Mouse (Mus musculus) CH12.LX (cell line): Measurements from ENCODE around the gene Pou2f3.

Experiments used
- BHLHE40 ChIP-seq: IDR thresholded peaks from 2 replicates; pipeline ENCODE4 v1.6.1; 2011; ENCODE audit warnings: mild to moderate bottlenecking, low read depth, low read length, improper control_type of control experiment
- EP300 ChIP-seq: IDR thresholded peaks from 2 replicates; pipeline ENCODE4 v1.6.1; 2011; ENCODE audit warnings: low read length, improper control_type of control experiment
- ZNF384 ChIP-seq: IDR thresholded peaks from 2 replicates; pipeline ENCODE4 v1.6.1; 2012; ENCODE audit warnings: low read depth, low read length, improper control_type of control experiment, inconsistent platforms

GRCm38 (mm10) chr9:43236106-43236505, 25.9 kb upstream of the Pou2f3 start:
- TF ChIP-seq ZNF384 (no peak), EP300 (no peak), BHLHE40 (no peak)
